Mouse (Mus musculus): ENCODE data around the gene S1pr5. TPM values are rescaled to one million over a fixed set of nuclear protein-coding genes. Genes with fewer than 3 reads are reported as not detected.
"Not testable (repeated sequence)": the region's sequence is repeated elsewhere in the genome, so short reads cannot be mapped to it uniquely, and the experiment has no call there.

The S1pr5 gene
- 2.8 and 3.4 TPM in 2 replicates for polyA plus RNA-seq (2015; fragmentation: Nextera tagmentation; extraction: Ambion mirVana)

DNA sequence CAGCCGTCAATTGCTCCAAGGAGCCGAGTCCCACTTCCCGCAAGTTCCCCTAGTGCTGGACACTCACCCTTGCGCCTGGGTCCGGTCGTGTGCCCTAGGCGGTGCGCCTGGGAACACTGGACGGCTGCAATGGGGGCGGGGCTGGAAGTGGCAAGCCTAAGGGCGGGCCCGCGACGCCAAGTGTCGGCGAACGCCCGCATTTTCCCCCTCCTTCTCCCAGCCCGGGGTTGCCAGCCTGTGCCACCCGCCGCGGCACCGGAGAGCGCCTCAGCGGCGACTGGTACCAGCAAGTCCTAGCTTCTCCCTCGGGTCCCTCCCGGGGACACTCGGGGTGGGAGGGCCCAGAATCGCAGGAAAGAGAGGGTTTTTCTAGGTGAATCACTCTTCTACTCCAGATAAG, at the start of gene S1pr5:
Gene S1pr5, minus strand, starts transcription at position 118 of the 400 bp plus-strand sequence.
- H3K36me3 ChIP-seq = no peaks in the 10 kb centered on the region
- H3K4me3 ChIP-seq = peak within 1 kb of the TSS; percentile 23
- no peak for ATAC-seq (ENCODE audit: low FRiP score)
- 2% methylated on average over 29 of the region's 30 CpGs for WGBS
- H3K9me3 ChIP-seq = no peaks in the 10 kb centered on the region
- peaks cover 99% of the 10 kb centered on the region for H3K27me3 ChIP-seq
- peak within 1 kb of the TSS; percentile 35 for H3K4me2 ChIP-seq
- H3K4me1 ChIP-seq (replicated peaks) = peaks cover 35% of the 10 kb centered on the region
- no peak within 1 kb of the TSS for H3K27ac ChIP-seq
- no peak within 1 kb of the TSS for H3K9ac ChIP-seq

DNA sequence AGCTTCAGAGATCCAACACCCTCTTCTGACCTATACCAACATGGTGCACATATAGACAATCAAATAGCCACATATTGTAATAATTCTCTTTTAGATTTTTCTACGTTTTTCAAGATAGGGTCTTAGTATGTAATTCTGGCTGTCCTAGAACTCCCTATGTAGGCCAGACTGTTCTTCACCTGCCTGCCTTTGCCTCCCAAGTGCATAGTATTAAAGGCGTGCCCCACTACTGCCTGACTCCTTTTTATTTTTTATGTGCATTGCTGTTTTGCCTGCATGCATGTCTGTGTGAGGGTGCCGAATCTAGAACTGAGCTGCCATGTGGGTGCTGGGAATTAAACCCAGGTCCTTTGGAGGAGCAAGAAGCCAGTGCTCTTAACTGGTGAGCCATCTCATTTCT, 44.0 kb upstream of the S1pr5 start:
- H3K4me3 ChIP-seq = no peak overlapping the region
- H3K27me3 ChIP-seq = no peaks in the 10 kb centered on the region
- H3K9me3 ChIP-seq = no peaks in the 10 kb centered on the region
- WGBS = 93% methylated on average over 3 of the region's 3 CpGs
- H3K9ac ChIP-seq = no peak overlapping the region
- no peaks in the 10 kb centered on the region for H3K36me3 ChIP-seq
- H3K4me1 ChIP-seq (replicated peaks) = peaks cover 27% of the 10 kb centered on the region
- ATAC-seq (ENCODE audit: low FRiP score) = no peak
- no peak overlapping the region for H3K27ac ChIP-seq
- no peak overlapping the region for H3K4me2 ChIP-seq

GRCm38 (mm10) chr9:21291868-21292267, 43.6 kb upstream of the S1pr5 start:
- peak overlapping the region; percentile 60; the same call in 1 of the 2 replicates for H3K27ac ChIP-seq
- H3K4me3 ChIP-seq = peak overlapping the region; percentile 68
- 19% methylated on average over 7 of the region's 7 CpGs for WGBS
- not testable (repeated sequence) for H3K9ac ChIP-seq; H3K9me3 ChIP-seq; ATAC-seq (ENCODE audit: low FRiP score); H3K27me3 ChIP-seq; H3K36me3 ChIP-seq
- H3K4me2 ChIP-seq = peak overlapping the region; percentile 77
- peaks cover 31% of the 10 kb centered on the region for H3K4me1 ChIP-seq (replicated peaks)

DNA sequence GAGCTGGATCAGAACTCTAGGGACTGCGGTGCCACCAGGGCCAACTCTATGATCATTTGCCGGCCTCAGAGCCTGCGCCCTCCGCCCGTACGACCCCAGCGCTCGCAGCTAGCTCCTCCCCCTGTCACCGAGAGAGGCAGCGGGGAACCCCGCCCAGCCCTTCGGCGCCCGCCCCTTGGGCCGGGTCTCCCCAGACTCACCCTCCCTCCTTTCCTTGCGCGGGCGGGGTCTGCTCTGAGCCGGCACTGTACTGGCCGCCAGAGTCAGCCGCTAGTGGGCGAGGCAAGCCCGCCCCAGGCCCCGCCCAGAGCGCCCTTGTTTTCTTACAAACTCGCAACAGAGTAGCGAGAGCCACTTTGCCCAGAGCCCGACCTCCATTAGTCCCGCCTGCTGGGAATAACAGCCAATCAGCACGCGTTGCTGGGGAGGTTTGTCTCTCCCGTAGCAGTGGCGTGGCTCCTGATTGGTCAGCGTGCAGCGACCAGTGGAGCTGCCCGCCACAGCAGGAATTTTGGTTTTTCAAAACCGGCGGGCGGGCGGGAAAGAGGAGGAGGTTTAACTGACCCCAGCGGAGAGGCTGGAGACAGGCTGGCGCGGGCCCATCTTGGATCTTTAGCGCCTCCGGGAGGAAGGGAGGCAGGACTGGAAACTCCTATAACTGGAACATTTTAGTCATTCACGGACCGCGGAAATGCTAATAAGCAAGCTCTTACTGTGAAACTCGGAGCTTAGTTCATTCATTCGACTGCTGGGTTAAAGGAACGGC, 43.0 kb upstream of the S1pr5 start, which contains the start of gene Cdkn2d:
Gene Cdkn2d, minus strand, starts transcription at position 386 of the 766 bp plus-strand sequence.
- Histone ChIP-seq H3K4me2 (peak within 1 kb of the TSS; percentile 77), H3K4me1 (replicated peaks) (peaks cover 38% of the 10 kb centered on the region), H3K27me3 (no peaks in the 10 kb centered on the region), H3K9ac (peak within 1 kb of the TSS; percentile 86), H3K36me3 (no peaks in the 10 kb centered on the region), H3K9me3 (no peaks in the 10 kb centered on the region), H3K4me3 (peak within 1 kb of the TSS; percentile 68), H3K27ac (peak within 1 kb of the TSS; percentile 88)
- ATAC-seq (ENCODE audit: low FRiP score) = peak; percentile 95
- WGBS = under 1% methylated on average over 51 of the region's 51 CpGs

- 0 out of 2 replicates have a peak, but pooled peaks cover 3% of the 10 kb centered on the region for H3K36me3 ChIP-seq
- H3K27ac ChIP-seq = peak overlapping the region; percentile 88
- H3K27me3 ChIP-seq = no peaks in the 10 kb centered on the region
- WGBS = under 1% methylated on average over 20 of the region's 20 CpGs
- ATAC-seq (ENCODE audit: low FRiP score) = no peak
- peak overlapping the region; percentile 86 for H3K9ac ChIP-seq
- no peaks in the 10 kb centered on the region for H3K9me3 ChIP-seq
- H3K4me2 ChIP-seq = peak overlapping the region; percentile 77
- peaks cover 38% of the 10 kb centered on the region for H3K4me1 ChIP-seq (replicated peaks)
- H3K4me3 ChIP-seq = peak overlapping the region; percentile 68
These were observed 42.3 kb upstream of the S1pr5 start for GRCm38 (mm10) chr9:21290589-21290988.

DNA sequence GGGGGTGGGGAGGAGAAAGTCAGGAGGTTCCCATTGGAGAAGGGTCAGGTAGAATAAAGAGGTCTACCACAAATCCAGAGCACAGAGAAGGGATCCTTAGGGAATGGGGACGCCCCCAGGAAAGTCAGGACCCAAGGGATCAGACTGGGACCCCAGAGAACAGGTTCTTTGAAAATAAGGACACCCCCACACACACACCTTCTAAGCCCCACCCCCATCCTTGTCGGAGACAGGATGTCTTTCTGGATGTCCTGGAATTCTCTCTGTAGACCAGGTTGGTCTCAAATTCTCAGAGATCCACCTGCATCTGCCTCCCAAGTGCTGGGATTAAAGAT, 41.1 kb upstream of the S1pr5 start:
- H3K9me3 ChIP-seq = no peaks in the 10 kb centered on the region
- 0 out of 2 replicates have a peak overlapping the region, but pooled peaks have one; percentile 90 for H3K27ac ChIP-seq
- peaks cover 44% of the 10 kb centered on the region for H3K4me1 ChIP-seq (replicated peaks)
- ATAC-seq (ENCODE audit: low FRiP score) = no peak
- peak overlapping the region; percentile 77 for H3K4me2 ChIP-seq
- WGBS = 90% methylated on average over 2 of the region's 2 CpGs
- peaks cover 15% of the 10 kb centered on the region for H3K36me3 ChIP-seq
- H3K4me3 ChIP-seq = peak overlapping the region; percentile 68
- no peak overlapping the region for H3K9ac ChIP-seq
- no peaks in the 10 kb centered on the region for H3K27me3 ChIP-seq

DNA sequence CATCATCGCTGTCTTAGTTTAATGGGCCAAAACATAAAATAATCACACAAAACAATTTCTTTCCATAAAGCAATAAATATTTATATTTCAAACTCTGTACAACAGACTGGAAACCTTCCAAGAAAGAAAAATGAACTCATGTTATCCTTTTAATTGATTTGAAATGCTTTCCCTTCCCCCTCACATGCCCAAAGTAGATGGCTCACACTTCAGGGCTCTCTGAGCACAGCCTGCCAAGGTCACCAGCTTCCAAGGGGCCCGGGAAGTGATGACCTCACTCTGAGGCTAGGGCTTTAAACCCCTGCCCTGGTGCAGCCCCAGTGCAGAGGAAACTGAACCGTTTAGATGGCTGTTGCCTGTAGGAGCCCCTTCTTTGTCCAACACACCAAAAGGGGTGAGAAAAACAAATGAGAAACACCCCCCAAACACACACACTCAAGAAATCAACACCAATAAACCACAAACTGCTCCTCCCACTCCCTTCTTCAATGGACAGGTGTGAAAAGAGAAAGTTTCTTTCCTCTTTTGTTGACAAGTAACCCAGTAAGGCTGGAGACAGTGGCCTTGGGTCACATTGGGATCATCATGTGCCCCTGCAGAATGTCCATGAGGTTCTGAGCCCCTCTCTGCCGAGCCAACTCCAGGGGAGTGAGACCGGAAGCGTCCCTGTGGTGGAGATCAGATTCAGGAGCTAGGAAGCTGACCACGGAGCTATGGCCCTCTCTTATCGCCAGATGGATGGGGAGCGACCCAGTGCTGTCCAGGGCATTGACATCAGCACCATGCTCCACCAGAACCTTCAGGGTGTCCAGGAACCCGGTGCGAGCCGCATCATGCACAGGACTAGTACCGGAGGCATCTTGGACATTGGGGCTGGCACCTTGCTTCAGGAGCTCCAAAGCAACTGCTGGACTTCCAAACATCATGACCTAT, 40.4 kb upstream of the S1pr5 start:
- Histone ChIP-seq H3K4me3 (peak overlapping the region; percentile 68), H3K27ac (peak overlapping the region; percentile 90), H3K36me3 (peaks cover 21% of the 10 kb centered on the region), H3K27me3 (no peaks in the 10 kb centered on the region), H3K4me2 (peak overlapping the region; percentile 77), H3K9me3 (no peaks in the 10 kb centered on the region), H3K4me1 (replicated peaks) (peaks cover 44% of the 10 kb centered on the region), H3K9ac (peak overlapping the region; percentile 79; the same call in 1 of the 2 replicates)
- WGBS = 81% methylated on average over 13 of the region's 13 CpGs
- no peak for ATAC-seq (ENCODE audit: low FRiP score)

GRCm38 (mm10) chr9:21287571-21288402, 39.5 kb upstream of the S1pr5 start, which contains the start of gene Kri1:
Kri1 (minus strand) TSS chr9:21287969.
- Histone ChIP-seq H3K4me1 (replicated peaks) (peaks cover 44% of the 10 kb centered on the region), H3K36me3 (peaks cover 25% of the 10 kb centered on the region), H3K27me3 (no peaks in the 10 kb centered on the region), H3K27ac (peak within 1 kb of the TSS; percentile 90), H3K4me3 (peak within 1 kb of the TSS; percentile 68), H3K9me3 (no peaks in the 10 kb centered on the region), H3K9ac (peak within 1 kb of the TSS; percentile 79), H3K4me2 (peak within 1 kb of the TSS; percentile 77)
- WGBS = 1% methylated on average over 59 of the region's 59 CpGs
- ATAC-seq (ENCODE audit: low FRiP score) = peak; percentile 81

GRCm38 (mm10) chr9:21286753-21287152, 38.5 kb upstream of the S1pr5 start:
- Histone ChIP-seq H3K27me3 (no peaks in the 10 kb centered on the region), H3K36me3 (peaks cover 34% of the 10 kb centered on the region), H3K4me3 (peak overlapping the region; percentile 68), H3K9ac (peak overlapping the region; percentile 79), H3K27ac (0 out of 2 replicates have a peak overlapping the region, but pooled peaks have one; percentile 90), H3K9me3 (no peaks in the 10 kb centered on the region), H3K4me1 (replicated peaks) (peaks cover 44% of the 10 kb centered on the region), H3K4me2 (peak overlapping the region; percentile 77)
- 71% methylated on average over 3 of the region's 3 CpGs for WGBS
- no peak for ATAC-seq (ENCODE audit: low FRiP score)

GRCm38 (mm10) chr9:21283994-21284393, 35.8 kb upstream of the S1pr5 start:
- no peak overlapping the region for H3K4me2 ChIP-seq
- 76% methylated on average over 3 of the region's 3 CpGs for WGBS
- peaks cover 28% of the 10 kb centered on the region for H3K4me1 ChIP-seq (replicated peaks)
- no peaks in the 10 kb centered on the region for H3K27me3 ChIP-seq
- no peak overlapping the region for H3K4me3 ChIP-seq
- peaks cover 61% of the 10 kb centered on the region for H3K36me3 ChIP-seq
- ATAC-seq (ENCODE audit: low FRiP score) = no peak
- H3K9me3 ChIP-seq = no peaks in the 10 kb centered on the region
- no peak overlapping the region for H3K9ac ChIP-seq
- H3K27ac ChIP-seq = no peak overlapping the region

- Histone ChIP-seq H3K4me2 (no peak overlapping the region), H3K4me1 (replicated peaks) (peaks cover 24% of the 10 kb centered on the region), H3K27ac (no peak overlapping the region), H3K9me3 (no peaks in the 10 kb centered on the region), H3K36me3 (peaks cover 65% of the 10 kb centered on the region), H3K4me3 (no peak overlapping the region), H3K27me3 (no peaks in the 10 kb centered on the region), H3K9ac (no peak overlapping the region)
- ATAC-seq (ENCODE audit: low FRiP score) = no peak
- 95% methylated on average over 5 of the region's 5 CpGs for WGBS
These were observed 35.3 kb upstream of the S1pr5 start for GRCm38 (mm10) chr9:21283591-21283990.
